Mouse (Mus musculus) testis, postnatal 14 days (tissue): ENCODE data around the gene Mycbp2.

ENCODE experiments used
- DNase-seq: peaks from one replicate; pipeline ENCODE4 v3.0.0; 2021; ENCODE audit warnings: low spot score

The Mycbp2 gene

GRCm38 (mm10) chr14:103072731-103073130 lies 273.9 kb downstream of the Mycbp2 start:
- no peak for DNase-seq

- DNase-seq: no peak
Observed at GRCm38 (mm10) chr14:103071471-103071870, 275.1 kb downstream of the Mycbp2 start.

- no peak for DNase-seq
Observed at GRCm38 (mm10) chr14:103070790-103071189, 275.8 kb downstream of the Mycbp2 start.

GRCm38 (mm10) chr14:103069864-103070611 lies 276.6 kb downstream of the Mycbp2 start, which contains the start of gene Cln5:
Cln5 (plus strand) TSS chr14:103070216.
- DNase-seq: peak; percentile 89

GRCm38 (mm10) chr14:103069465-103069863 lies 277.1 kb downstream of the Mycbp2 start:
- DNase-seq: no peak

- no peak for DNase-seq
Observed at GRCm38 (mm10) chr14:103065294-103066167, 281.1 kb downstream of the Mycbp2 start.
